Comparison of ENCODE assay signal across 8 mouse cellular contexts in the genomic region with DNA sequence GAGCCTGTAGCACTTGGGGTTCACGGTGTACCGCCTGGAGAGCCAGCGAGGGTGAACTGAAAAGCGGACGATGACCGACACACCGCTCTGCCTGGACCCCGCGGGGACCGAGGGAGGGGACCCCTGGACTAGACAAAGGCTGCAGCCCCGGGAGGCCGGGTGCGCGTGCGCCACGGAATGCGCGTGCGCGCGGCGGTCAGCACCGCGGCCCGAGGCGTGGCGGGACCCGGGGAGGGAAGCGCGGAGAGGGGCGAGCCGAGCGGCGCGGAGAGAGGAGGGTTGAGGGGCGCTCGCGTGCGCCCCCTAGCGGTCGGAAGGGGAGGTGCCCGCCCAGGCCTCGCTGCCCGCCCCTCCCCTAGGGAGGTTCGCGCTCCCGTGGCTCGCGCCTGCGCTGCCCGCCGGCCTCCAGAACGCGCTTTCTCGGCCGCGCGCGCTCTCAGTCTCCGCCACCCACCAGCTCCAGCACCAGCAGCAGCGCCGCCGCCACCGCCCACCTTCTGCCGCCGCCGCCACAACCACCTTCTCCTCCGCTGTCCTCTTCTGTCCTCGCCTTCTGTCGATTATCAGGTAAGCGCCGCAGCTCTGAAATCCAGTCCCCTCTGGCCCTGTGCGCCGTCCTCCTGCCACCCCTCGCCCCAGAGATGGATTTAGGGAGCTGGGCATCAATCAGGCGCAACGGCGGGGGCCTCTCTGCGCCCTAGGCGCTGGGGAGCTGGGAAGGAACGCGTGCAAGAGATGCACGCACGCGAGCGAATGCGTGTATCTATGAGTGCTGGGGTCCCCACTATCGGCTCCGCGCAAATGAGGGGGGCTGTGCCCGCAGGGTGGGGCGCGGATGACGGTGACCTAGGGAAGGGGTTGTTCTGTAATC. TPM values are rescaled to one million over a fixed set of nuclear protein-coding genes. Genes with fewer than 3 reads are reported as not detected.
A peak's percentile ranks its signal among the peaks of the same experiment; 100 is the strongest.
DNase-seq lines count a peak whose midpoint lies in the region; ATAC-seq lines count a peak whose summit lies in the region.

A gene (plus strand): TSS at position 350 of the 871 bp plus-strand sequence.

- ATAC-seq in heart, embryonic 15.5 days (replicated peaks; ENCODE audit: insufficient number of reproducible peaks, insufficient read depth, low FRiP score, low read depth) = peak; percentile 94
- ATAC-seq in liver, embryonic 13.5 days (ENCODE audit: low read depth) = peak; percentile 91
- ATAC-seq in neural tube, embryonic 11.5 days (ENCODE audit: insufficient read depth, low FRiP score, low TSS enrichment) = peak; percentile 79
- ATAC-seq in stomach, embryonic 16.5 days (ENCODE audit: insufficient read depth, low FRiP score) = peak; percentile 93

- H3K9me3 ChIP-seq in forebrain, embryonic 10.5 days = no peaks in the 10 kb centered on the region
- no peaks in the 10 kb centered on the region for H3K9me3 ChIP-seq in heart, embryonic 15.5 days (replicated peaks)
- no peaks in the 10 kb centered on the region for H3K9me3 ChIP-seq in liver, embryonic 13.5 days (replicated peaks)
- no peaks in the 10 kb centered on the region for H3K9me3 ChIP-seq in neural tube, embryonic 11.5 days (ENCODE audit: control insufficient read depth, low read length)
- no peaks in the 10 kb centered on the region for H3K9me3 ChIP-seq in stomach, embryonic 16.5 days (replicated peaks; ENCODE audit: control insufficient read depth, low read length)

- no peak within 1 kb of the TSS for H3K27ac ChIP-seq in brown adipose tissue, adult 24 weeks (replicated peaks; ENCODE audit: low read depth, low read length)
- H3K27ac ChIP-seq in forebrain, embryonic 10.5 days = peak within 1 kb of the TSS; percentile 91
- peak within 1 kb of the TSS; percentile 45; the same call in 1 of the 2 replicates for H3K27ac ChIP-seq in heart, embryonic 15.5 days
- H3K27ac ChIP-seq in liver, embryonic 13.5 days = no peak within 1 kb of the TSS
- peak within 1 kb of the TSS; percentile 72 for H3K27ac ChIP-seq in neural tube, embryonic 11.5 days (ENCODE audit: low read depth, low read length)
- H3K27ac ChIP-seq in stomach, embryonic 16.5 days (ENCODE audit: low read length) = no peak within 1 kb of the TSS; the same call in 1 of the 2 replicates

- peak; percentile 66 for DNase-seq in CD4-positive, CD25-positive, alpha-beta regulatory T cell, adult 2 months (ENCODE audit: low read depth, low spot score)
- peak; percentile 88 for DNase-seq in forebrain, embryonic 10.5 days (ENCODE audit: extremely low spot score, low spot score)
- peak; percentile 87 to 94 for DNase-seq in kidney, postnatal 25 days
- DNase-seq in liver, embryonic 13.5 days = peak; percentile 65
- peak; percentile 97 for DNase-seq in neural tube, embryonic 11.5 days (ENCODE audit: low spot score)

- peak within 1 kb of the TSS; percentile 63 for H3K9ac ChIP-seq in heart, embryonic 15.5 days
- H3K9ac ChIP-seq in liver, embryonic 13.5 days = peak within 1 kb of the TSS; percentile 59
- H3K9ac ChIP-seq in neural tube, embryonic 11.5 days (ENCODE audit: low read length) = peak within 1 kb of the TSS; percentile 74
- peak within 1 kb of the TSS; percentile 84 for H3K9ac ChIP-seq in stomach, embryonic 16.5 days (ENCODE audit: low read length)

- H3K4me3 ChIP-seq in brown adipose tissue, adult 24 weeks (ENCODE audit: insufficient read depth, low read depth, low read length) = peak within 1 kb of the TSS; percentile 75
- H3K4me3 ChIP-seq in forebrain, embryonic 10.5 days = peak within 1 kb of the TSS; percentile 61
- peak within 1 kb of the TSS; percentile 69 for H3K4me3 ChIP-seq in heart, embryonic 15.5 days
- H3K4me3 ChIP-seq in liver, embryonic 13.5 days (replicated peaks) = peak within 1 kb of the TSS; percentile 62
- H3K4me3 ChIP-seq in neural tube, embryonic 11.5 days (ENCODE audit: low read depth, low read length) = peak within 1 kb of the TSS; percentile 63
- H3K4me3 ChIP-seq in stomach, embryonic 16.5 days (replicated peaks; ENCODE audit: low read length) = peak within 1 kb of the TSS; percentile 70

- WGBS in forebrain, embryonic 10.5 days = under 1% methylated on average over 90 of the region's 94 CpGs
- under 1% methylated on average over 75 of the region's 94 CpGs for WGBS in heart, embryonic 15.5 days
- WGBS in liver, embryonic 13.5 days (ENCODE audit: insufficient replicate concordance) = under 1% methylated on average over 84 of the region's 94 CpGs
- WGBS in neural tube, embryonic 11.5 days = under 1% methylated on average over 71 of the region's 94 CpGs
- WGBS in stomach, embryonic 16.5 days = under 1% methylated on average over 68 of the region's 94 CpGs

- peaks cover 4% of the 10 kb centered on the region; the same call in 1 of the 2 replicates for H3K4me1 ChIP-seq in brown adipose tissue, adult 24 weeks (ENCODE audit: control insufficient read depth, insufficient read depth, insufficient read length, low read length)
- H3K4me1 ChIP-seq in forebrain, embryonic 10.5 days = peaks cover 48% of the 10 kb centered on the region
- peaks cover 30% of the 10 kb centered on the region for H3K4me1 ChIP-seq in heart, embryonic 15.5 days (replicated peaks)
- H3K4me1 ChIP-seq in liver, embryonic 13.5 days (replicated peaks) = peaks cover 18% of the 10 kb centered on the region
- H3K4me1 ChIP-seq in neural tube, embryonic 11.5 days (ENCODE audit: control insufficient read depth, insufficient read depth, low read length) = peaks cover 3% of the 10 kb centered on the region; the same call in 1 of the 2 replicates
- 0 out of 2 replicates have a peak, but pooled peaks cover 12% of the 10 kb centered on the region for H3K4me1 ChIP-seq in stomach, embryonic 16.5 days (ENCODE audit: control insufficient read depth, insufficient read depth, low read length)

- H3K36me3 ChIP-seq in forebrain, embryonic 10.5 days (replicated peaks) = no peaks in the 10 kb centered on the region
- no peaks in the 10 kb centered on the region for H3K36me3 ChIP-seq in heart, embryonic 15.5 days
- H3K36me3 ChIP-seq in liver, embryonic 13.5 days = no peaks in the 10 kb centered on the region
- no peaks in the 10 kb centered on the region for H3K36me3 ChIP-seq in neural tube, embryonic 11.5 days (ENCODE audit: control insufficient read depth, insufficient read depth, low read length)
- no peaks in the 10 kb centered on the region for H3K36me3 ChIP-seq in stomach, embryonic 16.5 days (ENCODE audit: control insufficient read depth, insufficient read depth, low read length)

- H3K4me2 ChIP-seq in heart, embryonic 15.5 days = peak within 1 kb of the TSS; percentile 100
- peak within 1 kb of the TSS; percentile 74 for H3K4me2 ChIP-seq in liver, embryonic 13.5 days
- H3K4me2 ChIP-seq in neural tube, embryonic 11.5 days (ENCODE audit: low read depth) = peak within 1 kb of the TSS; percentile 93
- H3K4me2 ChIP-seq in stomach, embryonic 16.5 days (ENCODE audit: low read depth, low read length) = peak within 1 kb of the TSS; percentile 100

- H3K27me3 ChIP-seq in forebrain, embryonic 10.5 days (ENCODE audit: poor library complexity, severe bottlenecking) = peaks cover 70% of the 10 kb centered on the region
- peaks cover 57% of the 10 kb centered on the region for H3K27me3 ChIP-seq in heart, embryonic 15.5 days
- H3K27me3 ChIP-seq in liver, embryonic 13.5 days = peaks cover 74% of the 10 kb centered on the region
- H3K27me3 ChIP-seq in neural tube, embryonic 11.5 days (ENCODE audit: control insufficient read depth, insufficient read depth, low read length) = peaks cover 38% of the 10 kb centered on the region
- H3K27me3 ChIP-seq in stomach, embryonic 16.5 days (ENCODE audit: control insufficient read depth, insufficient read depth, low read length) = peaks cover 41% of the 10 kb centered on the region

RNA-seq across cellular contexts. Expression of the gene that starts here (rescaled TPM):
- 20.7 and 29.1 TPM in 2 replicates for polyA plus RNA-seq in brown adipose tissue, adult 24 weeks (2012; ENCODE audit: insufficient read depth, insufficient read length, missing spikeins)
- 2.9 and 8.1 TPM in 2 replicates for polyA plus RNA-seq in forebrain, embryonic 10.5 days (2016; fragmentation: Nextera tagmentation; extraction: Ambion mirVana)
- polyA plus RNA-seq in heart, embryonic 15.5 days (2015; fragmentation: Nextera tagmentation; extraction: Ambion mirVana) = 1.2 and 5.7 TPM in 2 replicates
- 0.53 and 1.0 TPM in 2 replicates for polyA plus RNA-seq in liver, embryonic 13.5 days (2015; fragmentation: Nextera tagmentation; extraction: Ambion mirVana)
- polyA plus RNA-seq in neural tube, embryonic 11.5 days (2014; fragmentation: Nextera tagmentation; extraction: Ambion mirVana) = 107 and 121 TPM in 2 replicates
- 13.9 and 18.7 TPM in 2 replicates for polyA plus RNA-seq in stomach, embryonic 16.5 days (2015; fragmentation: Nextera tagmentation; extraction: Ambion mirVana)

Comparison
In these comparisons a context has a peak if more than half of its experiments do, and no peak if none do; other contexts are left out.
1. H3K27ac ChIP-seq: peak in forebrain, embryonic 10.5 days (single experiment), heart, embryonic 15.5 days (single experiment) and neural tube, embryonic 11.5 days (single experiment); none in brown adipose tissue, adult 24 weeks (single experiment), liver, embryonic 13.5 days (single experiment) and stomach, embryonic 16.5 days (single experiment).
2. Peak in every context shown above with its lines, with median percentiles within 50 percentile points of each other: DNase-seq, H3K4me3 ChIP-seq, ATAC-seq, H3K4me2 ChIP-seq and H3K9ac ChIP-seq.